Mouse (Mus musculus) hindbrain, postnatal 0 days (tissue): ENCODE measurements around the gene Tmem165. TPM values are rescaled to one million over a fixed set of nuclear protein-coding genes. Genes with fewer than 3 reads are reported as not detected.

Source experiments
- ATAC-seq: fragments of 200-750 bp; cut with Nextera tagmentation; 2 replicates; pipeline ENCODE4 v1.8.0; 2017; ENCODE audit warnings: mild to moderate bottlenecking, moderate TSS enrichment, moderate library complexity
- DNase-seq: peaks from one replicate; pipeline ENCODE4 v3.0.0-alpha.2; 2015; ENCODE audit warnings: low spot score
- H3K27ac ChIP-seq: fragments of 300-500 bp; sonication (generic); 2 replicates; pipeline ENCODE4 v1.5.1; 2014; ENCODE audit warnings: mild to moderate bottlenecking
- H3K27me3 ChIP-seq: fragments of 300-500 bp; sonication (generic); 2 replicates; pipeline ENCODE4 v1.6.1; 2014; ENCODE audit warnings: low read length, mixed read lengths; ENCODE audit not compliant: insufficient read depth
- H3K36me3 ChIP-seq: fragments of 300-500 bp; sonication (generic); 2 replicates; pipeline ENCODE4 v1.6.1; 2014; ENCODE audit warnings: low read length, mixed read lengths; ENCODE audit not compliant: insufficient read depth
- H3K4me1 ChIP-seq: fragments of 300-500 bp; sonication (generic); 2 replicates; pipeline ENCODE4 v1.6.1; 2014; ENCODE audit warnings: antibody characterized with exemption, low read length, mixed read lengths; ENCODE audit not compliant: insufficient read depth
- H3K4me2 ChIP-seq: fragments of 300-500 bp; sonication (generic); 2 replicates; pipeline ENCODE4 v1.6.1; 2014; ENCODE audit warnings: low read depth, mild to moderate bottlenecking, low read length, moderate library complexity, mixed read lengths
- H3K4me3 ChIP-seq: fragments of 300-500 bp; sonication (generic); 2 replicates; pipeline ENCODE4 v1.5.1; 2014; ENCODE audit warnings: low read length
- H3K9ac ChIP-seq: fragments of 300-500 bp; sonication (generic); replicated peaks from 2 replicates; pipeline ENCODE4 v1.6.1; 2014; ENCODE audit warnings: mild to moderate bottlenecking, low read length, moderate library complexity, mixed read lengths
- H3K9me3 ChIP-seq: fragments of 300-500 bp; sonication (generic); 2 replicates; pipeline ENCODE4 v1.6.1; 2016; ENCODE audit warnings: low read length, mixed read lengths
- CTCF ChIP-seq: IDR thresholded peaks from 2 replicates; pipeline ENCODE4 v1.5.1; 2016; ENCODE audit warnings: antibody characterized with exemption, control low read depth, low read depth
- WGBS: fragments of 180-500 bp; shearing (Covaris S2); extraction: QIAGEN DNeasy Blood & Tissue Kit; methylation state at CpG from one replicate; pipeline ENCODE4 v1.1.7; 2014; 5-methylcytosine and 5-hydroxymethylcytosine counted together
- polyA plus RNA-seq: library from polyadenylated mRNA; unstranded; fragments of >200 nt; fragmentation: Nextera tagmentation; extraction: Ambion mirVana; gene quantifications from 2 replicates; pipeline ENCODE4 v1.2.1, GENCODE M21; 2015
- total RNA-seq: library from RNA; depleted of rRNA; stranded (reverse); fragments of >200 nt; gene quantifications from 2 replicates; pipeline ENCODE4 v1.2.3, GENCODE M21; 2014

The Tmem165 gene
- total and polyA plus RNA-seq, 2 experiments from 2014 or later = 49.4 to 68.0 TPM

DNA sequence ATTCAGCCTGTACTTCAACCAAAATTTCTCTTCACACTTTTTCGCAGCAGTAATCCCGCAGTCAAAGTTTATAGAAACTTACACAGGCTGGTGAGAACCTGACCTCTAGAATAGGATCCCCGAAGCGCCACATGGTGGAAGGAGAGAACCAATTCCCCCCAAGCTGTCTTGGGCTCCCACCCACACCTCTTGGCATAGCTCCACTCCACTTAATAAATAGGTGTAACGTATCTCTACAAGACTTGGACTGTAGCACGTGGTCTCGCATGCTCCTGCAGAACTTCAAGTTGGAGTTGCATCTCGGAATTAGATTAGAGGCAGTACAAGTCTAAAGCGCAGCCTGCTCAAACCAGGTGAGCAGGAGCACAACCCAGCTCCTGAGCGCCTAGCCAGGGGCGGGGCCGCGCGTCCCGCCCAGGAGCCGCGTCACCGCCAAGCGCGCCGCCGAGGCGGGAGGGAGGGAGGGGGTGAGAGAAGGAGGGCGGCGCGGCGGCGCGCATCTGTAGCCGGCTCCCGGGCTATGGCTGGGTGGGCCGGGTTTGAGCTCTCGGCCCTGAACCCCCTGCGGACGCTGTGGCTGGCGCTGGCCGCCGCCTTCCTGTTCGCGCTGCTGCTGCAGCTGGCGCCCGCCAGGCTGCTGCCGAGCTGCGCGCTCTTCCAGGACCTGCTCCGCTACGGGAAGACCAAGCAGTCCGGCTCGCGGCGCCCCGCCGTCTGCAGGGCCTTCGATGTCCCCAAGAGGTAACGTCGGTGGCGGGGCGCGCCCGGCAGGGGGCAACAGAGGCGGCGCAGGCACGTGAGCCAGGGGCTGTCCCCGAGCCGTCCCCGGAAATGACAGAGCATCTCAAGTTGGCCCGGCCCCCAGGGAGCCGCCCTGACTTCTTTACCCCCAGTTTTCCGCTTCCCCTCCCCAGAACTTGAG lies 43.6 kb upstream of the Tmem165 start, which contains the start of gene Srd5a3:
Gene Srd5a3, plus strand, starts transcription at position 464 of the 922 bp plus-strand sequence.
- Histone ChIP-seq H3K4me1 (peaks cover 10% of the 10 kb centered on the region; the same call in 1 of the 2 replicates), H3K4me3 (peak within 1 kb of the TSS; percentile 72), H3K4me2 (peak within 1 kb of the TSS; percentile 79), H3K9ac (peak within 1 kb of the TSS; percentile 83), H3K27me3 (no peaks in the 10 kb centered on the region), H3K9me3 (no peaks in the 10 kb centered on the region), H3K36me3 (no peaks in the 10 kb centered on the region), H3K27ac (peak within 1 kb of the TSS; percentile 95)
- ATAC-seq (peak; percentile 95), DNase-seq (peak; percentile 95)
- peak; percentile 70 for TF ChIP-seq CTCF
- WGBS = 1% methylated on average over 54 of the region's 69 CpGs

DNA sequence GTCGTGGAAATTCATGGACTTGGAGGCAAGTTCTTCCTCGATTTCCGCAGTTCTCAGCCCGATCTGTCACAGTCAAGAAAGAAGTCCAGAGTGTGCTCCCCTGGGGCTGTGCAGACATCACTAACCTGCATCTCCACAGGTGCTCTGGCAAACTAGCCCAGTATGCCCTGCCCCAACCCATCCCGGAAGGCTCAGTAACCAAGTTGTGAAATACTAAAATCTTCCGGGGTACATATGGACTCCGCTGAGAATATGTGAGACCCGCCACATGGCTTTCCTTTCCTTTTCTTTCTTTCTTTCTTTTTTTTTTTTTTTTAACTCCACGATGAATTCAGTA lies 43.0 kb upstream of the Tmem165 start:
- H3K4me2 ChIP-seq = peak overlapping the region; percentile 79
- TF ChIP-seq CTCF = no peak
- WGBS = 4% methylated on average over 9 of the region's 9 CpGs
- ATAC-seq (peak; percentile 58), DNase-seq (no peak)
- H3K9ac ChIP-seq = peak overlapping the region; percentile 83
- peak overlapping the region; percentile 95 for H3K27ac ChIP-seq
- no peaks in the 10 kb centered on the region for H3K9me3 ChIP-seq
- H3K4me3 ChIP-seq = peak overlapping the region; percentile 72
- peaks cover 10% of the 10 kb centered on the region; the same call in 1 of the 2 replicates for H3K4me1 ChIP-seq
- no peaks in the 10 kb centered on the region for H3K36me3 ChIP-seq
- H3K27me3 ChIP-seq = no peaks in the 10 kb centered on the region

- Histone ChIP-seq H3K4me2 (no peak overlapping the region), H3K36me3 (no peaks in the 10 kb centered on the region), H3K4me1 (peaks cover 10% of the 10 kb centered on the region; the same call in 1 of the 2 replicates), H3K9me3 (no peaks in the 10 kb centered on the region), H3K27ac (no peak overlapping the region), H3K27me3 (no peaks in the 10 kb centered on the region), H3K9ac (no peak overlapping the region), H3K4me3 (no peak overlapping the region)
- 89% methylated on average over 4 of the region's 4 CpGs for WGBS
- no peak for ATAC-seq
- no peak for DNase-seq
- TF ChIP-seq CTCF = no peak
Measured at GRCm38 (mm10) chr5:76143356-76143755, 40.3 kb upstream of the Tmem165 start.

DNA sequence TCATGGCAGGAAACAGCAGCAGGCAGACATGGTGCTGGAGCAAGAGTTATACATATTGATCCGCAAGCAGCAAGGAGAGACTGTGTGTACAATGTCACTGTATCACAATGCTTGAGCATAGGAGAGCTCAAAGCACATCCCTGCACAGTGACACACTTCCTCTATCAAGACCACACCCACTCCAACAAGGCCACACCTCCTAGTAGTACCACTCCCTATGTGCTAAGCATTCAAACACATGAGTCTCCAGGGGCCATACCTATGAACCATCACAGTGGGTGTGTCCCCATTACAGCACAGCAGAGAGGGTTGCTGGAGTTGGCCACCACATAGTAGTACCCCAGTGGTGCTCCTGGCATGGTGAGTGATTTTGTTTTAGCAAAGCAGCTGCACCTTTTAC lies 37.3 kb upstream of the Tmem165 start:
- no peak for ATAC-seq
- no peak overlapping the region for H3K4me3 ChIP-seq
- no peaks in the 10 kb centered on the region for H3K4me1 ChIP-seq
- H3K9me3 ChIP-seq = no peaks in the 10 kb centered on the region
- H3K27ac ChIP-seq = no peak overlapping the region
- 0 out of 2 replicates have a peak, but pooled peaks cover 12% of the 10 kb centered on the region for H3K36me3 ChIP-seq
- no peak for DNase-seq
- H3K9ac ChIP-seq = no peak overlapping the region
- no peaks in the 10 kb centered on the region for H3K27me3 ChIP-seq
- no peak for TF ChIP-seq CTCF
- no peak overlapping the region for H3K4me2 ChIP-seq
- WGBS = 96% methylated on average over 1 of the region's 1 CpGs

DNA sequence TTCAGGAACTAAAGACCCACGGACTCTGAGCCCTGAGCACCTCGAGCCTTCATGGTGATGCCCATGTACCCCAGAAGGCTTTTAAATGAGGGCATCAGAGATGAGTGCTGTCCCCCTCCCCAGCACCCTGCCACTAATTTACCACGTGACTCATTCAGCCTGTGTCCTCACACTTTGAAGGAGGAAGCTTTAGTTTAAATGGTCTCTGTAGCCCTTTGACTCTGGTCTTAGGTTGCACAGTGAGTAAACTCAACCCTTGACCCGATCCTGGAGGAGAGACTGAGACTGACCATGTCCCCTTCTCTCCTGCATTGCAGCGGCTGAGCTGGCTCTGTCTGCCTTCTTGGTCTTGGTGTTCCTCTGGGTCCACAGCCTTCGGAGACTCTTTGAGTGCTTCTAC lies 34.2 kb upstream of the Tmem165 start:
- no peak for TF ChIP-seq CTCF
- WGBS = 95% methylated on average over 6 of the region's 6 CpGs
- H3K27me3 ChIP-seq = no peaks in the 10 kb centered on the region
- no peak for ATAC-seq
- no peak overlapping the region for H3K4me2 ChIP-seq
- H3K4me1 ChIP-seq = no peaks in the 10 kb centered on the region
- H3K36me3 ChIP-seq = peaks cover 12% of the 10 kb centered on the region; the same call in 1 of the 2 replicates
- DNase-seq = no peak
- H3K27ac ChIP-seq = no peak overlapping the region
- H3K4me3 ChIP-seq = no peak overlapping the region
- no peak overlapping the region for H3K9ac ChIP-seq
- H3K9me3 ChIP-seq = no peaks in the 10 kb centered on the region

- Histone ChIP-seq H3K27ac (no peak overlapping the region), H3K4me1 (no peaks in the 10 kb centered on the region), H3K4me3 (no peak overlapping the region), H3K4me2 (no peak overlapping the region), H3K9ac (no peak overlapping the region), H3K36me3 (peaks cover 12% of the 10 kb centered on the region; the same call in 1 of the 2 replicates), H3K9me3 (no peaks in the 10 kb centered on the region), H3K27me3 (no peaks in the 10 kb centered on the region)
- ATAC-seq (no peak), DNase-seq (no peak)
- no peak for TF ChIP-seq CTCF
- WGBS = 93% methylated on average over 6 of the region's 6 CpGs
Measured at GRCm38 (mm10) chr5:76152956-76153355, 30.7 kb upstream of the Tmem165 start.

GRCm38 (mm10) chr5:76153430-76153829 lies 30.2 kb upstream of the Tmem165 start:
- no peaks in the 10 kb centered on the region for H3K4me1 ChIP-seq
- H3K4me3 ChIP-seq = no peak overlapping the region
- no peaks in the 10 kb centered on the region for H3K27me3 ChIP-seq
- H3K4me2 ChIP-seq = no peak overlapping the region
- no peak overlapping the region for H3K9ac ChIP-seq
- ATAC-seq (no peak), DNase-seq (no peak)
- no peak overlapping the region for H3K27ac ChIP-seq
- no peaks in the 10 kb centered on the region for H3K9me3 ChIP-seq
- 96% methylated on average over 11 of the region's 11 CpGs for WGBS
- peaks cover 12% of the 10 kb centered on the region; the same call in 1 of the 2 replicates for H3K36me3 ChIP-seq
- no peak for TF ChIP-seq CTCF
